Mouse (Mus musculus): Measurements from ENCODE around the gene Msx3. TPM values are rescaled to one million over a fixed set of nuclear protein-coding genes. Genes with fewer than 3 reads are reported as not detected.

The Msx3 gene
- total RNA-seq, 2 experiments from 2014 or later, result 0.37 to 0.64 TPM

DNA sequence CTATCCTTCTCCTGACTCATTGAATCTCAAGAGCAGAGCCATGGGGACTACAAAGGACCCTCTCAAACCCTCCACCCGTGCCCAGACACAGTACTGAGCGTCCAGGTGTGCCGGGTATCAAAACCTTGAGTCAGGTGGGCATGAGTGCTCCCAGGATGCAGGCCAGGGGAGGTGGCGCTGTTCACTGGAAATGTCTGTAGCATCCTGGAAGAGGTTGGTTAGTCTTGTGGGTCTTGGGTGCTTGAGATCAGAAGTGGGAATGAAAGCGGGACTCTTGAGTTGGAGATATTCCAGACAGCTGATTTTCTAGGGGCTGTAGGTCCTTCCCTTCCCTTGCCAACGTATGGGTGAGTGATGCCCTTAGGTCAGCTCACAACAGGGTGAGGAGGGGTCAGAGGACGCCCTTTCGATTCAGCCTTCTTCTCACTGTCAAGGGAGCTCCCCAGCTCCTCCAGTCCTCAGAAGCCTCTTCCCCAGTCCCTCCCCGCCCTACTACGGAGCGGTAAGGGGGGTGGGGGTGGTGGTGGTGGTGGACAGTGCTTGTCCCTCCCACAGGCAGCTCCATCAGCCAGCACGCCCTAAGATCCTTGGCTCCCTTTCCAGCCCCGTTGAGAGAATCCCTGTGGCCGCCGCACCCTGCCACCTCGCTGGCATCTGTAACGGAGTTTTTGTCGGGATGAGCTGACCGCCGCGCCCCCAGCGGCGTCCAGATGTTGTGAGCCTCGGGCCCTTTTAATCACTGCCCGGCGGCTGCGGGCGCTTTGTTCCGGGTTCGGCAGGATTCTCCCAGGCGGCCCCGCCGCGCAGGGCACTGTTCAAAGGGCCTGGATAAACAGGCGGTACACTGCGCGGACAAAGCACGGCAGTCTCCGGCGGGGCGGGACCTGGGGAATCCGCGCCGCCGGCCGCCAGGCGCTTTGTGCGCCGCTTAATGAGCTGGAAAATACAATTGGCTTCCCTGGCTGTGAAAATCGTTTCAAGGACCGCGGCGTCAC is 8.8 kb upstream of the Msx3 start:
- DNase-seq (ENCODE audit: low spot score in 2 of 2), result no peak

DNA sequence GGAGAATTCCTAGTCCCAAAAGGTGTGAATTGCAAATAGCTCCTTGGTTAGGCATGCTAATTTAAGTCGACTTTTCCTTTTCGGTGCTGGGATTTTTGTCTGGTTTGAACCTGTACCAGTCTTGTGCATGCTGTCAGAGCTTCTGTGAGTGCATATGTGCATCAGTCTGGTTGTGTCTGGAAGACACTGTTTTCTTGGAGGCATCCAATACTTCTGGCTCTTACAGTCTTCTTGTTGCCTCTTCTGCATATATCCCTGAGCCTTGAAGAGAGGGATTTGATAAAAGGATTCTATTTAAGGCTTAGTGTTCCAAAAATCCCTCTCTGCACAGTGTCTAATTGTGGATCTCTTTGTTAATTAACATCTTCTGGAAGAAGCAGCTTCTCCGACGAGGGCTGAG is 5.2 kb upstream of the Msx3 start:
- DNase-seq (ENCODE audit: low spot score in 2 of 2), result peak; percentile 37 to 70

DNA sequence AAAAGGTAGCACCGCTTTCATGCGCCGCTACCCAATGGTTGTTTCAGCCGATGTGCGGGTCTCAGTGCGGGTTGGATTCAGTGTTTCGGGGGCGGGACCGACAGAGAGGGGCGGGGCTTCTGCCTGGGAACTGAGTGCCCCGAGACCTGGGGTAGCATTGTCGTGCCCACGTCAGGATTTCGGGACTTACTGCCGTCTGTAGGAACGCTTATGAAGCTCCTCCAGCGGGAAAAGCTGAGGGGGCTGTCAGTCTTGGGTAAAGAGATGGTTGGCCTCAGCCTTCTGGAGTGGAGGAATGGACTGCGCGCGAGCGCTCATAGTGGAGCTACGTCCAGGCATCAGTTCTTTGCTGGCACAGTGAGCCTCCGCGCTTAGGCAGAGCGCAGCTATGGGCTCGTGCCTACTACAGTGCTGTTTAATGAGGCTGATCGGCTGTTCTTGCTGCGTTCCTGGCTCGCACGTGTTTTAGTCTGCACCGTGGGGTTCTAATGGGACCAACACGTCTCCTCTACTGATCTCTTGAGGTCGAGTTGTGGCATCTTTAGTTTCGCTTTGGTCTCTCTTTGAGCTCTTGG is 313 bp upstream of the Msx3 start:
- no peak for DNase-seq (ENCODE audit: low spot score in 2 of 2)

GRCm38 (mm10) chr7:140047811-140048311 is 1.0 kb downstream of the Msx3 start:
- no peak for DNase-seq (ENCODE audit: low spot score in 2 of 2)

DNA sequence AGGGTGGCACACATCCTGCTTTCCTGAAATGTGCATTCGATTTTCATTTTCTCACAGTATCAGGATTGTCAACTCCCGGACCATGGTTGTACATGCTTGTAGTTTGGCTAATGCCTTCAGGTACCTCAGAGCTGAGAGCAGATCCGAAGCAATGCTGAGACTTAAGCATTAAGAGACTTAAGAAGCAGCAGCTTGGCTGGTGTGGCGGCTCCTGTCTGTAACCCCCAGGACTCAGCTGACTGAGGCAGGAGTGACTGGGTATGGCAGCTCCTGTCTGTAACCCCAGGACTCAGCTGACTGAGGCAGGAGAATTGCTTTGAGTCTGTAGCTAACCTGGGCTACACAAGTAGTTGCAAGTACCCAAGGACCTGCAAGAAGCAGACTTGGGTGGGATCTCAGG is 3.3 kb downstream of the Msx3 start:
- DNase-seq (ENCODE audit: low spot score in 2 of 2), result no peak

DNA sequence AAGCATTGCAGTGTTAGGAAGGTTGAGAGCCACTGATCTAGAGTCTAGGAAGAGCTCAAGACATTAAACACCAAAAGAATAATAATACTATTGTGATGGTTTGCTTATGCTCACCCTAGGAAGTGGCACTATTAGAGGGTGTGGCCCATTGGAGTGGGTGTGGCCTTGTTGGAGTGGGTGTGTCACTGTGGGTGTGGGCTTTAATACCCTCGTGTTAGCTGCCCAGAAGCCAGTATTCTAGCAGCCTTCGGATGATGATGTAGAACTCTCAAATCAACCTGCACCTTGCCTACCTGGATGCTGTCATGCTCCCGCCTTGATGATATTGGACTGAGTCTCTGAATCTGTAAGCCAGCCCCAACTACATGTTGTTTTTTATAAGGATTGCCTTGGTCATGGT is 6.2 kb downstream of the Msx3 start:
- DNase-seq (ENCODE audit: low spot score in 2 of 2), result no peak

DNA sequence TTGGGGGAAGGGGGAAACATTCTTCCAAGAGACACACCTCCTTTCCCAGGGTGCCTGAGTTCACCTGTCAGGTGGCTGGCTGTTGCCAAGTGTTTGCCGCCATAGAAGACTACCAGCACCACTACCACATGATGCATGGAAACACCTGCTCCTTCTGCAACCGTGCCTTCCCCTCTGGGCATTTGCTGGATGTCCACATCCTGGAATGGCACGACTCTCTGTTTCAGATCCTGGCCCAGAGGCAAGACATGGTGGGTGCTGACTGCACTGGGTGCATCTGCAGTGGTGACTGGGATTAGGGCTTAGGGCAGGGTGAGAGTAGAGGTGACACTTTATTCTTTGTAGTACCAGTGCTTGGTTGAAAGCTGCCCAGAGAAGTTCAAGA is 11.7 kb downstream of the Msx3 start:
- no peak for DNase-seq (ENCODE audit: low spot score in 2 of 2)

DNA sequence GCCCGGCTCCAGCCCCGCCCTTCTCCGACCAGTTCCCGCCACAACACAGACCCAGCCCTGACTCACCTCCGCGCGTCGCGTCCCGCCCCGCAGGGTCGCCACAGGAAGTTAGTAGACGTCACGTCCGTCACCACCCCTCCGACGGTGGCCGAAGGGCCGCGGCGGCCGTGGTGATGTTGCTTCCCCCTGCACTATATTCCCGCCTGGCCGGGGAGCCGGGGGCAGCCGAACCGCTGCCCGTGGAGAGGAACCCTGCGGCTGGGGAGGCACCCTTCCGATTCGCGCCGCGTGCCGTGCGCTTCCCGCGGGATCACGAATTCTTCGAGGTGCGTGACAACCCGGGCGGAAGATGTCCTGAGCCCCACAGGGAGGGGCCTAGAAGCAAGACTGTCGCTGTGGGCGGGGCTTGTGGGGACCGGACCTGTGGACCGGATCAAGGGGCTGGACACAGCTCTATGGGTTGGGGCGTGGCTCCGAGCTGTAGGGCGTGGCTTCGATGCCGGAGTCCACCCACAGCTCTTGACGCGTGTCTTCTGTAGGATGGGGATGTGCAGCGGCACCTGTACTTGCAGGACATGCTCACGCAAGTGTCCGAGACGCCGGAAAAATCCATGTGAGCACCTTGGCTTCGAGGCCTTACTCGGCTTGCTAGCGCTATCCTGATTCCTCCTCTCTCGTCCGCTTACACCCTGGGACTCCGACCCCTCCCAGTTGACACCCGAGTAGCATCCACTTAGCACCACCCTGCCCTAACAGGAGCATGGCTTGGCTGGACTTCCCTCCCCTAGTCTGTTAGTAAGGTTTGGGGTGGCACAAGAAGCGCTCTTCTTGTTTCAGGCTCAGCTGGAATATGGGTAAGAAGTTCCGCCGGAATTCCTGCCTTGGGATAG is 12.4 kb downstream of the Msx3 start, which contains the start of the genes Zfp511 and Tubgcp2:
Gene Zfp511 (plus strand): TSS at position 111 of the 890 bp plus-strand sequence.
Gene Tubgcp2 (minus strand): TSS at position 389 of the 890 bp plus-strand sequence.
- peak; percentile 91 to 93 for DNase-seq (ENCODE audit: low spot score in 2 of 2)

GRCm38 (mm10) chr7:140035456-140035855 is 13.4 kb downstream of the Msx3 start:
- no peak for DNase-seq (ENCODE audit: low spot score in 2 of 2)

DNA sequence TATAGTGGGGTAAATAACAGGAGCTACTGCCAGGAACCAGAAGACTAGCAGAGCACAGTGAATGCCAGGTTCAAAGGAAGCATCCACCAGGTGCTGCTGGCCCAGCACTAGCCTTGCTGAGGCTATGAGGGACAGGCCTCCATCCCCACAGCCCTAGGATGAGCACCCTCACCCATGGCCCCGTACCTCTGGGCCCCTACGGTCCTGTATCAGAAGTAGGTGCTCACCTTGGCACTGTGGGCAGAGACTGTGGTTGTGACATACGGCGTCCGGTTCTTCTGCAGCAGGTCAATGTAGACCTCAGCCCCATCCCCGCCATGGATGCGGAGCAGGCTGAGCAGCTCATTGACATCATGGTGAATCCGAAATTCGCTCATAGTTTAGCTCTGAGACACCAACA is 15.5 kb downstream of the Msx3 start:
- no peak for DNase-seq (ENCODE audit: low spot score in 2 of 2)

- DNase-seq (ENCODE audit: low spot score in 2 of 2), result no peak
These were observed 16.5 kb downstream of the Msx3 start for GRCm38 (mm10) chr7:140032366-140032765.

DNA sequence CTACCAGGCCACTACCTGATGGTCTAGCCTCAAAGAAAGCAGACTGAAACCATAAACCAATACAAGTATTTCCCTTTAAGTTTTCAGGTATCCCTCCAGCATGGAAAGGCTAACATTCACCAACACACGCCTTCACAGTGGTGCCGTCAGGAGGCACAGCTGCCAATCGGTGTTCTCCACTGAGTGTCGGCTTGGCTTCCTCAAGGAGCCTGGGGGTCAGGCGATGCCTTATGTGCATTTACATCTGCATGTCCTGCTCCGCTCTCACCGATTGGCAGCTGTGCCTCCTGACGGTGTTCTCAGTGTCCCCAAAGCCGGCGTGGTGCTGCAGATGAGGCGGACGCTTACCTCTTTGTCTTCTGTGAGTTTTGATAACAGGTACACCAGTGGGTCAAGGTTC is 17.1 kb downstream of the Msx3 start:
- DNase-seq (ENCODE audit: low spot score in 2 of 2), result no peak

DNA sequence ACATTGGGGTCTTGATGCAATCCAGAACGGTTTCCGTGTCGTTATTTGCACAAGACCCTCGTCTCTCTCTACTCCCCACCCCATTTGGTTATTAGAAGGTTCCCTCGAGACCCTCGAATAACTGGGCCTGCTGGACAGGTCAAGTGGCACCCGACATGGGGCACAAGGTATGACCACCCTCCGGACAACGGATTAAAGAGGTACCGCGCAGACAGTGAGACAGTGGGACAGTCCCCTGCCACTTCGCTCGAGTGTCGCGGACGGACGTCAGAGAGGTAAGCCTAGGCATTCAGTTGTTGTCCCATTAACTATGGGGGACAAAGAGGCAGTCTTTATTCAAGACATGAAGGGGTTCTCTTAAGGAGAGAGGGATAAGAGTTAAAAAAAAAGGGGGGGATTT is 37.6 kb downstream of the Msx3 start:
- no peak for DNase-seq (ENCODE audit: low spot score in 2 of 2)

DNA sequence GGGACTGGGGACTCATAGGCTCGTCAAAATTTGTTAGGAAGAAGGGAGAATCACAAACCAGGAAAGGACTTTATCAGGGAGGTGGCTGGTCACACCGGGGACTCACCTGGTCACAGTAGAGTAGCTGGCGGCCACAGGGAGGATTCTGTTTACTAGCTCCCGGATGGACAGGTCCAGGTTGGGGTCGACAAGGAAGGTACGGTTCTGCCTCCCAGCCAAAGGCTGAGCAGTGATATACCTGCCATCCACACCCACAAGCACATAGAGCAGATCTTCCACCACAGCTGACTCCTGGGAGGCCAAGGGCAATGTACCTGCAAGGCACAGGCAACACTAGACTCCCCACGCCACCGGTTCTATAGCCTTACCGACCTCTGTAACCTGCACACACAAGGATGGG is 41.1 kb downstream of the Msx3 start:
- no peak for DNase-seq (ENCODE audit: low spot score in 2 of 2)

GRCm38 (mm10) chr7:140006861-140007611 is 41.9 kb downstream of the Msx3 start:
- no peak for DNase-seq (ENCODE audit: low spot score in 2 of 2)

DNA sequence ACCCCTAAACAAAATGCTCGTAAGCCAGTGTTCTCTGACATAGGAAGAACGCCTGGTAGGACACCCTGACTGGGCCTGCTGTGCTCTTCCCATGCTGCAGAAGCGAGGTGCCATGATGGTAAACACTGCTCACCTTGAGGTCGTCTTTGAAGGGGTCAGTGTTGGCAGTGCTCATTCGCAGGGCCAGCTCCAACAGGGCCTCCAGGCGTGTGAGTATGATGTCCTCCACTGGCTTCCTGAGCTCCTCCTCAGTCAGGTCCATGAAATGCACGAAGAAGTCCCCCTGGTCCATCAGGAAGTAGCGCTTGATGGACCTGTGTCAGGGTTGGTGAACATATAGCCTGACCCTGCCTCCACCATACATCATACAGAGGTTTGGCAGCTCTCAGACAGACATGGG is 44.2 kb downstream of the Msx3 start:
- DNase-seq (ENCODE audit: low spot score in 2 of 2), result no peak

- no peak for DNase-seq (ENCODE audit: low spot score in 2 of 2)
These were observed 47.7 kb downstream of the Msx3 start for GRCm38 (mm10) chr7:140001086-140001740.

DNA sequence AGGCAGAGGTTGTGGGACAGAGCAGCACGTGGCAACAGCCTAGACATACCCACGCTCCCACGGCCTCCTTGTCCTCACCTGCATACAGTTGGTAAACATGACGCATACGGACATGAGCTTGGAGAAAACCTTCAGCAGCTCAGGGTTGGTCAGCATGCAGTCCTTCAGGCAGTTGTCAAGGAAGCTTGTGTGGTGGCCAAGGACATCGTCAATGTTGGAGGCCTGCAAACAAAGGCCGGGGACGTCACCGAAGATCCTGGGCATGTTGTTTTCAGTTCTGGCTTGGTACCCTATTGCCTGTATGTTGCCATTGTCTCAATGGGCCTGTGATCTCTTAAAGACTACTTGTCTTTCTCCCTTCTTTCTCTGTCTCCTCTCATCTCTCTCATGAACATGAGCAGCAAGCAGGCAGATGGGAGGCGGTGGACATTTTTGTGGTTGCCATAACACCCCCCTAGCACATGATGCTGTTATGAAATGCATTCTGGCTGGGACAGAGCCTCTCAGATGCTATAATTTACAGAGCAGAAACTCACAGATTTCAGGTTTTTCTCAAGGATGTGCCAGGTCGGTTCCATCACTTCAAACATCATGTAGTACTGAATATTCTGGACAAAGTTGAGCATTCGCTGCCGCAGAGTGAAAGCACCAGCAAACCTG is 50.1 kb downstream of the Msx3 start:
- DNase-seq (ENCODE audit: low spot score in 2 of 2), result no peak

Measured in layer of hippocampus, postnatal 14 days (tissue).